Mouse (Mus musculus) limb, embryonic 12.5 days (tissue): ENCODE results near the gene Ttk. TPM values are rescaled to one million over a fixed set of nuclear protein-coding genes. Genes with fewer than 3 reads are reported as not detected.
A peak's percentile ranks its signal among the peaks of the same experiment; 100 is the strongest.

Source experiments
- ATAC-seq: fragments of 200-750 bp; cut with Nextera tagmentation; 2 replicates; pipeline ENCODE4 v1.8.0; 2017; ENCODE audit warnings: low read depth, moderate TSS enrichment; ENCODE audit not compliant: insufficient number of reproducible peaks, insufficient read depth, low FRiP score, low TSS enrichment
- H3K27ac ChIP-seq: fragments of 300-500 bp; sonication (generic); 2 replicates; pipeline ENCODE4 v1.5.1; 2016; ENCODE audit warnings: mild to moderate bottlenecking, moderate library complexity
- H3K27me3 ChIP-seq: fragments of 300-500 bp; sonication (generic); 2 replicates; pipeline ENCODE4 v1.6.1; 2016; ENCODE audit warnings: mild to moderate bottlenecking, moderate library complexity
- H3K36me3 ChIP-seq: fragments of 300-500 bp; sonication (generic); 2 replicates; pipeline ENCODE4 v1.6.1; 2016; ENCODE audit warnings: mild to moderate bottlenecking, moderate library complexity
- H3K4me1 ChIP-seq: fragments of 300-500 bp; sonication (generic); replicated peaks from 2 replicates; pipeline ENCODE4 v1.6.1; 2016
- H3K4me2 ChIP-seq: fragments of 300-500 bp; sonication (generic); 2 replicates; pipeline ENCODE4 v1.6.1; 2016; ENCODE audit warnings: mild to moderate bottlenecking, moderate library complexity
- H3K4me3 ChIP-seq: fragments of 300-500 bp; sonication (generic); replicated peaks from 2 replicates; pipeline ENCODE4 v1.5.1; 2016; ENCODE audit warnings: mild to moderate bottlenecking
- H3K9ac ChIP-seq: fragments of 300-500 bp; sonication (generic); replicated peaks from 2 replicates; pipeline ENCODE4 v1.6.1; 2016; ENCODE audit warnings: mild to moderate bottlenecking, moderate library complexity
- H3K9me3 ChIP-seq: fragments of 300-500 bp; sonication (generic); 2 replicates; pipeline ENCODE4 v1.6.1; 2016; ENCODE audit warnings: mild to moderate bottlenecking, moderate library complexity
- WGBS: fragments of 180-500 bp; shearing (Covaris S2); methylation state at CpG from one replicate; pipeline ENCODE4 v1.1.7; 2016; 5-methylcytosine and 5-hydroxymethylcytosine counted together
- polyA plus RNA-seq: library from polyadenylated mRNA; unstranded; fragments of >200 nt; fragmentation: Nextera tagmentation; extraction: Ambion mirVana; gene quantifications from 2 replicates; pipeline ENCODE4 v1.2.1, GENCODE M21; 2016

Ttk gene
- polyA plus RNA-seq, 1 experiment from 2014 or later = 44.0 TPM

GRCm38 (mm10) chr9:83820976-83821375 lies 13.5 kb upstream of the Ttk start:
- H3K27me3 ChIP-seq = no peaks in the 10 kb centered on the region
- no peak for ATAC-seq
- H3K4me2 ChIP-seq = no peak overlapping the region
- H3K9me3 ChIP-seq = no peaks in the 10 kb centered on the region
- no peaks in the 10 kb centered on the region for H3K36me3 ChIP-seq
- no peaks in the 10 kb centered on the region for H3K4me1 ChIP-seq
- no peak overlapping the region for H3K27ac ChIP-seq
- WGBS = 93% methylated on average over 2 of the region's 2 CpGs
- no peak overlapping the region for H3K4me3 ChIP-seq
- H3K9ac ChIP-seq = no peak overlapping the region

- no peak for ATAC-seq
- no peak overlapping the region for H3K9ac ChIP-seq
- H3K27ac ChIP-seq = no peak overlapping the region
- H3K4me2 ChIP-seq = no peak overlapping the region
- H3K4me1 ChIP-seq = no peaks in the 10 kb centered on the region
- no peaks in the 10 kb centered on the region for H3K27me3 ChIP-seq
- no peaks in the 10 kb centered on the region for H3K9me3 ChIP-seq
- H3K36me3 ChIP-seq = no peaks in the 10 kb centered on the region
- no peak overlapping the region for H3K4me3 ChIP-seq
- WGBS = 78% methylated on average over 5 of the region's 5 CpGs
Observed at GRCm38 (mm10) chr9:83822925-83823324, 11.6 kb upstream of the Ttk start.

- Histone ChIP-seq H3K9ac (no peak overlapping the region), H3K27ac (no peak overlapping the region), H3K9me3 (no peaks in the 10 kb centered on the region), H3K27me3 (no peaks in the 10 kb centered on the region), H3K4me1 (no peaks in the 10 kb centered on the region; the same call in 1 of the 2 replicates), H3K4me3 (no peak overlapping the region), H3K36me3 (no peaks in the 10 kb centered on the region), H3K4me2 (no peak overlapping the region)
- no peak for ATAC-seq
- WGBS = 84% methylated on average over 5 of the region's 5 CpGs
Observed at GRCm38 (mm10) chr9:83829896-83830295, 4.6 kb upstream of the Ttk start.

- Histone ChIP-seq H3K4me2 (no peak overlapping the region), H3K9ac (no peak overlapping the region), H3K27ac (no peak overlapping the region), H3K4me1 (peaks cover 10% of the 10 kb centered on the region), H3K27me3 (no peaks in the 10 kb centered on the region), H3K9me3 (no peaks in the 10 kb centered on the region), H3K36me3 (0 out of 2 replicates have a peak, but pooled peaks cover under 1% of the 10 kb centered on the region), H3K4me3 (no peak overlapping the region)
- WGBS = 73% methylated on average over 8 of the region's 8 CpGs
- ATAC-seq = no peak
Observed at GRCm38 (mm10) chr9:83831152-83831551, 3.3 kb upstream of the Ttk start.

GRCm38 (mm10) chr9:83834748-83835313 lies 342 bp downstream of the Ttk start:
- 2% methylated on average over 27 of the region's 27 CpGs for WGBS
- Histone ChIP-seq H3K4me3 (peak overlapping the region; percentile 89), H3K27me3 (no peaks in the 10 kb centered on the region), H3K4me1 (peaks cover 10% of the 10 kb centered on the region), H3K36me3 (peaks cover 10% of the 10 kb centered on the region), H3K9me3 (no peaks in the 10 kb centered on the region), H3K9ac (peak overlapping the region; percentile 80), H3K4me2 (peak overlapping the region; percentile 78), H3K27ac (peak overlapping the region; percentile 66; the same call in 1 of the 2 replicates)
- ATAC-seq = no peak

- H3K4me2 ChIP-seq = no peak overlapping the region
- no peak overlapping the region for H3K9ac ChIP-seq
- no peaks in the 10 kb centered on the region for H3K4me1 ChIP-seq
- peaks cover 58% of the 10 kb centered on the region for H3K36me3 ChIP-seq
- H3K27ac ChIP-seq = no peak overlapping the region
- H3K4me3 ChIP-seq = no peak overlapping the region
- no peaks in the 10 kb centered on the region for H3K27me3 ChIP-seq
- no peak for ATAC-seq
- no peaks in the 10 kb centered on the region for H3K9me3 ChIP-seq
- 97% methylated on average over 3 of the region's 3 CpGs for WGBS
Observed at GRCm38 (mm10) chr9:83852464-83852863, 18.0 kb downstream of the Ttk start.

GRCm38 (mm10) chr9:83865165-83865564 lies 30.7 kb downstream of the Ttk start:
- Histone ChIP-seq H3K27ac (no peak overlapping the region), H3K4me2 (no peak overlapping the region), H3K9ac (no peak overlapping the region), H3K4me3 (no peak overlapping the region), H3K27me3 (no peaks in the 10 kb centered on the region), H3K36me3 (peaks cover 79% of the 10 kb centered on the region), H3K9me3 (no peaks in the 10 kb centered on the region), H3K4me1 (no peaks in the 10 kb centered on the region)
- ATAC-seq = no peak
- WGBS = 95% methylated on average over 4 of the region's 4 CpGs

GRCm38 (mm10) chr9:83882191-83882590 lies 47.7 kb downstream of the Ttk start:
- Histone ChIP-seq H3K4me1 (no peaks in the 10 kb centered on the region), H3K4me2 (no peak overlapping the region), H3K9me3 (no peaks in the 10 kb centered on the region), H3K36me3 (peaks cover 6% of the 10 kb centered on the region; the same call in 1 of the 2 replicates), H3K27ac (no peak overlapping the region), H3K27me3 (no peaks in the 10 kb centered on the region), H3K4me3 (no peak overlapping the region), H3K9ac (no peak overlapping the region)
- no peak for ATAC-seq
- WGBS = 87% methylated on average over 6 of the region's 6 CpGs

- Histone ChIP-seq H3K9me3 (no peaks in the 10 kb centered on the region), H3K27me3 (no peaks in the 10 kb centered on the region), H3K4me1 (no peaks in the 10 kb centered on the region), H3K4me3 (no peak overlapping the region), H3K9ac (no peak overlapping the region), H3K4me2 (no peak overlapping the region), H3K27ac (no peak overlapping the region), H3K36me3 (peaks cover 6% of the 10 kb centered on the region; the same call in 1 of the 2 replicates)
- ATAC-seq = no peak
Observed at GRCm38 (mm10) chr9:83886149-83886548, 51.7 kb downstream of the Ttk start.

- Histone ChIP-seq H3K9me3 (no peaks in the 10 kb centered on the region), H3K4me1 (no peaks in the 10 kb centered on the region), H3K27ac (no peak overlapping the region), H3K4me3 (no peak overlapping the region), H3K9ac (no peak overlapping the region), H3K36me3 (peaks cover 6% of the 10 kb centered on the region; the same call in 1 of the 2 replicates), H3K4me2 (no peak overlapping the region), H3K27me3 (no peaks in the 10 kb centered on the region)
- no peak for ATAC-seq
- WGBS = 88% methylated on average over 5 of the region's 5 CpGs
Observed at GRCm38 (mm10) chr9:83888214-83888613, 53.7 kb downstream of the Ttk start.

- 74% methylated on average over 8 of the region's 8 CpGs for WGBS
- Histone ChIP-seq H3K27ac (no peak overlapping the region), H3K4me1 (no peaks in the 10 kb centered on the region), H3K9ac (no peak overlapping the region), H3K4me2 (no peak overlapping the region), H3K9me3 (no peaks in the 10 kb centered on the region), H3K36me3 (no peaks in the 10 kb centered on the region), H3K4me3 (no peak overlapping the region), H3K27me3 (no peaks in the 10 kb centered on the region)
- ATAC-seq = no peak
Observed at GRCm38 (mm10) chr9:83893073-83893472, 58.6 kb downstream of the Ttk start.

GRCm38 (mm10) chr9:83893767-83894330 lies 59.4 kb downstream of the Ttk start:
- Histone ChIP-seq H3K4me2 (no peak overlapping the region), H3K4me1 (no peaks in the 10 kb centered on the region), H3K27me3 (no peaks in the 10 kb centered on the region), H3K36me3 (no peaks in the 10 kb centered on the region), H3K9ac (no peak overlapping the region), H3K27ac (no peak overlapping the region), H3K4me3 (no peak overlapping the region), H3K9me3 (no peaks in the 10 kb centered on the region)
- WGBS = 80% methylated on average over 4 of the region's 4 CpGs
- ATAC-seq = no peak
